Mouse (Mus musculus) CH12.LX (cell line): Measurements from ENCODE around the gene Dusp14.

Experiments used
- CTCF ChIP-seq, 2 experiments: IDR thresholded peaks in 1 of 2; conservative IDR thresholded peaks in 1 of 2; 2 replicates each; pipeline ENCODE4 v1.5.1; 2011 to 2012; ENCODE audit warnings: low read depth in 2 of 2, low read length in 2 of 2, improper control_type of control experiment in 1 of 2, inconsistent platforms in 1 of 2, mild to moderate bottlenecking in 1 of 2, moderate library complexity in 1 of 2
- HCFC1 ChIP-seq: IDR thresholded peaks from 2 replicates; pipeline ENCODE4 v1.6.1; 2012; ENCODE audit warnings: low read depth, mild to moderate bottlenecking, inconsistent platforms, low read length, improper control_type of control experiment
- POLR2A ChIP-seq: IDR thresholded peaks from 2 replicates; pipeline ENCODE4 v1.6.1; 2011; ENCODE audit warnings: low read depth, mild to moderate bottlenecking, improper control_type of control experiment, low read length
- TCF12 ChIP-seq: IDR thresholded peaks from 2 replicates; pipeline ENCODE4 v1.6.1; 2014; ENCODE audit warnings: low read depth, mild to moderate bottlenecking, inconsistent platforms, low read length, improper control_type of control experiment

DNA sequence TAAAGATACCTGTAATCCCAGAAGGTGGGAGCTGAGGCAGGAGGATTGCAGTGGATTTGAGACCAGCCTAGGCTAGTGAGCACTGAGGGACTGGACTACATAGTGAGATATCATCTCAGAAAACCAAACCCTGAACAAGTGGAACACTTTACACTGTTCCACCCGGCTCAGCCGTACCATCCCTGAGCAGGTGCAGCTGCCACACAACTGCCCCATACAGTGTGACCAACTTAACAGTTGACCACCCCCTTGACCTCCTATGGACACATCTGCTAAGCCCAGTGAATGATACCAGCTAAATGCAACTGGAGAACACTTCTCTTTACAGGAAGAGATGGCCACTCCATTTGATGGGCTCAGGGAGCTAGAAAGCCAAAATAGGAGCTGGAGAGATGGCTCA, 11.6 kb downstream of the Dusp14 start:
- no peak for TF ChIP-seq HCFC1
- TF ChIP-seq POLR2A: no peak
- TF ChIP-seq CTCF (conservative IDR thresholded peaks at IDR 0.05 in 1 of 2, IDR thresholded peaks at IDR 0.05 in 1 of 2; ENCODE audit: low read depth in 2 of 2, low read length in 2 of 2): no peak
- no peak for TF ChIP-seq TCF12
